Mouse (Mus musculus) gastrocnemius, adult 8-10 months (tissue): Measurements from ENCODE around the gene Mgat2. TPM values are rescaled to one million over a fixed set of nuclear protein-coding genes. Genes with fewer than 3 reads are reported as not detected.

ENCODE experiments used
- DNase-seq, 2 experiments: peaks; one replicate each; pipeline ENCODE4 v3.0.0; 2022; ENCODE audit warnings: low spot score in 2 of 2
- microRNA-seq: library from miRNA; unstranded; fragments of <30 nt; microRNA quantifications from one replicate; pipeline ENCODE4 v1.2.0, GENCODE M21; 2022
- total RNA-seq, 4 experiments: library from RNA; stranded (reverse); gene quantifications; 2 replicates each; pipeline ENCODE4 v1.2.4; 2022

Mgat2 gene
- total RNA-seq, 4 experiments from 2014 or later: 5.6 to 8.5 (median 6.2) TPM

- no peak for DNase-seq
Observed at GRCm38 (mm10) chr12:69210056-69210979, 26.4 kb downstream of the Mgat2 start.

- DNase-seq: no peak
Observed at GRCm38 (mm10) chr12:69211057-69211456, 27.1 kb downstream of the Mgat2 start.

GRCm38 (mm10) chr12:69213186-69213777 is 29.3 kb downstream of the Mgat2 start:
- no peak for DNase-seq

- DNase-seq: no peak
Observed at GRCm38 (mm10) chr12:69214393-69214792, 30.4 kb downstream of the Mgat2 start.

- peak; percentile 60 to 66 for DNase-seq
Observed at GRCm38 (mm10) chr12:69215000-69215785, 31.2 kb downstream of the Mgat2 start.

GRCm38 (mm10) chr12:69216587-69216986 is 32.6 kb downstream of the Mgat2 start:
- no peak for DNase-seq

GRCm38 (mm10) chr12:69220613-69221277 is 36.8 kb downstream of the Mgat2 start:
- DNase-seq: no peak

GRCm38 (mm10) chr12:69227776-69228466 is 44.0 kb downstream of the Mgat2 start, which contains the start of gene Pole2:
TSS of gene Pole2 (minus strand) at chr12:69228195.
- peak; percentile 78 to 83 for DNase-seq

- no peak for DNase-seq
Observed at GRCm38 (mm10) chr12:69229251-69229650, 45.3 kb downstream of the Mgat2 start.

GRCm38 (mm10) chr12:69235782-69236181 is 51.8 kb downstream of the Mgat2 start:
- no peak for DNase-seq

Small RNA genes lying within 50 kb of the gene (microRNA-seq; reads per million reads assigned to microRNA genes)
- gene Gm47287: not detected
- not detected for gene Gm47295

Other genes starting within 250 kb of the Mgat2 start
- 1,000 to 10,000 TPM in 2 of 4 experiments, 100 to 1,000 TPM in 2; 850 to 1,105 (median 983) TPM for gene Rps29, start 25.0 kb upstream of the Mgat2 start, total RNA-seq
- gene Lrr1, start 15.3 kb upstream of the Mgat2 start, total RNA-seq: not detected
- gene Rpl36al, start 74 bp upstream of the Mgat2 start, total RNA-seq: 100 to 1,000 TPM; 298 to 379 (median 321) TPM
- gene Gm49383, start 12.9 kb downstream of the Mgat2 start, total RNA-seq: 1 to 10 TPM; 1.9 to 3.9 (median 2.7) TPM
- gene Dnaaf2, start 14.3 kb downstream of the Mgat2 start, total RNA-seq: under 1 TPM; 0.29 to 0.91 (median 0.54) TPM
- gene Gm49384, start 20.1 kb downstream of the Mgat2 start, total RNA-seq: 1 to 10 TPM; 1.8 to 2.6 (median 2.1) TPM
- under 1 TPM in 3 of 4 experiments, not detected in 1; 0.15 to 0.27 (median 0.24) TPM for gene Pole2, start 44.0 kb downstream of the Mgat2 start, total RNA-seq
- 10 to 100 TPM; 22.0 to 28.8 (median 24.8) TPM for gene Klhdc1, start 57.0 kb downstream of the Mgat2 start, total RNA-seq
- 100 to 1,000 TPM; 110 to 144 (median 128) TPM for gene Klhdc2, start 112.5 kb downstream of the Mgat2 start, total RNA-seq
- gene Nemf, start 173.0 kb downstream of the Mgat2 start, total RNA-seq: 10 to 100 TPM; 15.6 to 21.4 (median 17.5) TPM
- gene Arf6, start 188.0 kb downstream of the Mgat2 start, total RNA-seq: 10 to 100 TPM; 18.4 to 23.3 (median 21.9) TPM
- under 1 TPM in 1 of 4 experiments, not detected in 3; 0.49 TPM for gene Gm9887, start 188.3 kb downstream of the Mgat2 start, total RNA-seq